Mouse (Mus musculus): ENCODE results near the gene Elp5.
"Not testable (repeated sequence)": the region's sequence is repeated elsewhere in the genome, so short reads cannot be mapped to it uniquely, and the experiment has no call there.

The Elp5 gene

DNA sequence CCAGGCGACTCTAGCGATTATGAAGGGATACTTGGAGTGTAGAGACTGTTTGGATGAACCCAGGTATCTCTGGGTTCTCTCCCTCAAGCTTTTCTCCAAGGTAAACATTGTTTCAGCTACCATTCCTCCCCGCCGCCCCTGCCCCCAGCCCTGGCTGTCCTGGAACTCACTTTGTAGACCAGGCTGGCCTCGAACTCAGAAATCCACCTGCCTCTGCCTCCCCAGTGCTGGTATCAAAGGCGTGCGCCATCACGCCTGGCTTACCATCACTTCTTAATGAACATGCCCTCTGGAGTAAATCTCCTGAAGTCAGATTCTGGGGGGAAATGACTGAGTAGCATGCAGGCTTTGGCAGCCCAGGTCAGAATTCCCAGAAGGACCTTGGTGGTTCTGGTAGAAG is at the start of gene Elp5:
Gene Elp5 (minus strand): TSS at position 293 of the 400 bp plus-strand sequence.
- no peak for DNase-seq (ENCODE audit: low read depth, low spot score)

DNA sequence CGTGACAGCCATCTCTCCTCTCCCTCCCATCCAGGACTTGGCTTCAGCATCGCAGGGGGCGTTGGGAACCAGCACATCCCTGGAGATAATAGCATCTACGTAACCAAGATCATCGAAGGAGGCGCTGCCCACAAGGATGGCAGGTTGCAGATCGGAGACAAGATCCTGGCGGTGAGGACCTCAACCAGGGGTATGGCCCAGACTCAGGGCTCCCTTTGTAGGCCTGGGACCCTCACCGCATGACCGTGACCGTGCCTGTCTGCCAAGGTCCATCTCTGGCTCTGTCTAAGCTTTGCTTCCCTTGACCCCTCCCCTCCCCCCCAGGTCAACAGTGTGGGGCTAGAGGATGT is 49.0 kb upstream of the Elp5 start:
- DNase-seq (ENCODE audit: low read depth, low spot score) = no peak

GRCm38 (mm10) chr11:70030651-70031320 is 48.5 kb upstream of the Elp5 start:
- no peak for DNase-seq (ENCODE audit: low read depth, low spot score)

DNA sequence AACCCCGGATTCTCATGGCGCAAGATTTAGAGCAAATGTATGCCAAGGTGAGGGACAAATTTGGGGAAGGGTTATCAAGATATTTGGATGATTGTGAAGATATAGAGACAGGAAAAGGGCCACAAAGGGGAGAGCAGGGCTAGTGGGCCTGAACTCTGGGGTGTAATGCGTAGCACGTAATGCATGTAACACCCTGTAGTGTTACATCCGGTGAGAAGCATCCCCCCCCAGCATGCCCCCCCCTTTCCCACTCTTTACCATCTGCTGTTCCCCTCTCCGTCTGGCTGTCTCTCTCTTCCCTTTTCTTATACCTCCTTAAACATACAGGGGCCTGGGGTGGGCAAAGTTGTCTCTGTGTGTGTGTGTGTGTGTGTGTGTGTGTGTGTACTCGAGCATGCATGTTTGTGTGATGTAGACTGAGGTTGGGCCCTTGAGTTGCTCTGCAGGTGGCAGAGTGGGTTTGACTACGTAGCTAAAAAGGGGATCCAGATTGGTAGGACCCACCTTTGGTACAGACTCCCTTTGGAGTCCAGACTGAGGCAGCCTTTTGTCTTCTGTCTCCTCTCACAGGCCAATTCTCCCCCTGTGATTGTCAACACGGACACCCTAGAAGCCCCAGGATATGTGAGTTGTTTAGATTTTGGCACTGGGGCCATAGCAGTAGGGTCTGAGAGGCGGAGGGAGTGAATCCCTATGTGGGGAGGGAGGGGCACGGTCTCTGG is 47.7 kb upstream of the Elp5 start:
- no peak for DNase-seq (ENCODE audit: low read depth, low spot score)

GRCm38 (mm10) chr11:70029130-70029801 is 46.9 kb upstream of the Elp5 start:
- peak; percentile 100 for DNase-seq (ENCODE audit: low read depth, low spot score)

DNA sequence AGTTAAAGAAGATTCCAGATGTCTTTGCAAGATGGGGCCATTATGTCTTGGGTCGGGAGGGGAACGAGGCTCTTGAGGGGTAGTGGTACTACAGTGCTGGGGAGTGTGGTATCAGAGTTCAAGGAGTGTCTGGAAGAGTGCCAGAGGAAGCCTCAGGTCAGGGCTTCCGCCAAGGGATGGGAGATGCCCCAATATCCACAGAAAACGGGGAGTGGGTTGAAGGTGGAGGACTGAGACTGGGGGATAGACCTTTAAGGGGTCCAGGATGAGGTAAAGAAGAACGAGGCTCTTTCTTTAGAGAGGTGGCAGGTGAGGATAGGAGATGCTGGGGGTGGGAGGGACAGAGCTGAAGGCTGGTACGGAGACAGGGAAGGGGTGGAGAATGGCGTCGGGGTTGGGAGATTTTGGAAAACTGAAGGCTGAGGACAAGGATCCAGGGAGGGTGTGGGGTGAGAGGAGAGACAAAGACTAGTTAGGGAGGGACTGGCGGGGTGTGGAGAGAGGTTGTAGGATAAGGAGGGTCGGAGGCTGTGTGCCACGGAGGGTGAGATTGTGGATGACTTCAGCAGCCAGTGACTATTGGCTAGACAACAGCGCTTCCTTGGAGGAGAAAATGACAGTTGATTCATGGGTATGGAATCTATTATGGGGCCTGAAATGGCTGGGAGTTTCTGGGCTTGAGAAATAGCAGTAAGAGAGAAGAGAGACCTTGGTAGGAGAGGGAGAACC is 46.2 kb upstream of the Elp5 start:
- no peak for DNase-seq (ENCODE audit: low read depth, low spot score)

DNA sequence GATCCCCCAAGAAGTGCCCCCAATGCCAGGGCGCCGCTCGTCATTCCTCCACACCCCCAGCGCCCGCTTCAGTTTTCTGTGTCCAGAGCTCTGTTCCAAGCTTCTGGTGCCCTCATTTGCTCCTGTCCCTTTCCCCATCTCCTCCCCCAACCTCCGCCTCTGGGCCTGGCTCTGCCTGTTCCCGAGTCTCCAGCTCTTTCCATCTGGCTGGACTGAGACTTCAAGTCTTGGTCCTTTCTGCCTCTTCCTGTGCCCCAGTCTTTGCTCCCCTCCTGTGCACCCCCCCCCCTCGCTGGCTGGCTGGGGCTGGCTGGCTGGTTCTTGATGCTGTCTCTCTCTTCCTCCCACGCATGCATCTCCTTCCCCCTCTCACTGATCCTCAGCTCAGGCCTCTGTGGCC is 45.1 kb upstream of the Elp5 start:
- DNase-seq (ENCODE audit: low read depth, low spot score) = no peak

DNA sequence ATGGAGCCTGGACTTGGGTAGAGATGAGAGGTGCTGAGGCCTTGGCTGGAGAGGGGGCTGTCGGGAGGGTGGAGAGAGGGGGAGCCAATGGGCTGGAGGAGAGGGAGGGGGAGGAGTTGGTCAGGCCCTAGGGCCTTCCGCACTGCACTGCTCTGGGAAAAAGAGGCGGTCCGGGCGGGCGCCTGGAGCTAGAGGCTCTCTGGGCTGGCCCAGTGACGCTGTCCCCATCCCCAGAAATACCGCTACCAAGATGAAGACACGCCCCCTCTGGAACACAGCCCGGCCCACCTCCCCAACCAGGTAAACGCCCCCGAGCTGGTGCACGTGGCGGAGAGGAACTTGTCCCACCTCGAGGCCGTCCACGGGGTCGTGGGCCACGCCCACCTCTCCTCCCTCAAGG is 44.4 kb upstream of the Elp5 start:
- DNase-seq (ENCODE audit: low read depth, low spot score) = peak; percentile 91

GRCm38 (mm10) chr11:70024151-70024514 is 41.8 kb upstream of the Elp5 start:
- DNase-seq (ENCODE audit: low read depth, low spot score) = no peak

DNA sequence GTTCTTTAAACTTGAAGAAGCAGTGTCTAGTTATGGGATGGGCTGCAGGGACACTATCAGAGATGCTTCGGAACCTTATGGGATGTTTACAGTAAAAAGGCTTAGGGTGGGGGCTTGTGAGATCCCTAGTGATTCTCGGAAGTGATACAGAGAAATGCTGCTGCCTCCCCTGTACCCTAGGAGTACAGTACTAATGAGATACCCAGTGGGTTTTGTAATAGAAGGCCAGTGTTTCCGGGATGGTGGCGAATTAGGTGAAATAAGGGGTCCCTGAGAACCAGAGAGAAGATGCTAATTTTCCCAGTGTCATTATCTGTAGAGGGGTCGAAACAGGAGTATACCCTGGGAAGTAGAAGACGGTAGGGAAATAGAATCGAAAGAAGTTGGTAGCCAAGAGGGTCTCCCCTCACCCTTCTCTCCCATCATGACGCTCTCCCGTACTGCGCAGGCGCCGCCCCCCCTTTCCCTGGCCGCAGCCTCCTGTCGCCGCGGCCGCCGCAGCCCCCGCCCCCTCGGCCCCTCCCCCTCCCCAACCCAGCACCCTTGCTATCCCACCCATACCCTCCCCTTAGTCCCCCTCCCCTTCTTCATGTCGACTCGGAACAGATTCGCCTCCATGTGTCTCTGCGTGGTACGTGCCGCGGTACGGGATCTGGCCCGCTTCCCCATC is 41.3 kb upstream of the Elp5 start:
- no peak for DNase-seq (ENCODE audit: low read depth, low spot score)

DNA sequence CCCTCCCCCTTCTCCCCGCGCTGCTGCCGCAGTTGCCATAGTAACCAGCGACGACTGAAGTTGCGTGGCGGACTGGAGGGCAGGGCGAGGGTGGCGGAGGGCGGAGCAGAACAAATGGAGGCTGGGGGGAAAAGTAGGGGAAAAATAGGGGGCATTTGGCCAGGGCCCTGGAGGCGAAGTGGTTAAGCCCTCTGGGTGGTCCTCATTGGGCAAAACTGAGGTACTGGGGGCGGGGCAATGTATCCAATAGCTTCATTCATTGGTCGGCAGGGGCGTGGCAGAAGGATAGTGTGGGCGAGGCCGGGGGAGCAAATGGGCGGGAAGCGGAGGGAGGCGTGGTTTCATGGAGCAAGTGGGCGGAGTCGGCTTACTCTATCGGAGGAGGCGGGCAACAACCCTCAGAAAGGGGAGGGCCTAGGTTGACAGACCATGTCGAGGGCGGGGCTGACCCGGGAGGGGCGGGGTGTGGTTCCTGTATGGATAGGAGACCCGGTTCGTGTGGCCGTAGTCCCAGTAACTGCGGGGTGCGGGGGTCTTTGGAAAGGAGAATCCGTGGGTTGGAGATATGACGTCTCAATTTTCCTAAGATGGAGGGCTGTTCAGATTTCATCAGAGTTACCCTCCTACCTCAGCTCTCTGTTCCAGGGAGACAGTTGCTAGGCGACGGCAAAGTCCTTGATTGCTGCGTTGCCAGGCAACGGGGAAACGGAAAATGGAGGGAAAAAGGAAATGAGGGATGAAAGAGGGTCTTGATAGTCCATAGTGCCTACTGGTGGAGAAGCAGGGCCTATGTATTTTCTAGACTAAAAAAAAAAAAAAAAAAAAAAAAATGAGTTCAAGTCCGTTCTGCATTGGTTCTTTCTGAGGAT is 39.2 kb upstream of the Elp5 start:
- peak; percentile 99 for DNase-seq (ENCODE audit: low read depth, low spot score)

DNA sequence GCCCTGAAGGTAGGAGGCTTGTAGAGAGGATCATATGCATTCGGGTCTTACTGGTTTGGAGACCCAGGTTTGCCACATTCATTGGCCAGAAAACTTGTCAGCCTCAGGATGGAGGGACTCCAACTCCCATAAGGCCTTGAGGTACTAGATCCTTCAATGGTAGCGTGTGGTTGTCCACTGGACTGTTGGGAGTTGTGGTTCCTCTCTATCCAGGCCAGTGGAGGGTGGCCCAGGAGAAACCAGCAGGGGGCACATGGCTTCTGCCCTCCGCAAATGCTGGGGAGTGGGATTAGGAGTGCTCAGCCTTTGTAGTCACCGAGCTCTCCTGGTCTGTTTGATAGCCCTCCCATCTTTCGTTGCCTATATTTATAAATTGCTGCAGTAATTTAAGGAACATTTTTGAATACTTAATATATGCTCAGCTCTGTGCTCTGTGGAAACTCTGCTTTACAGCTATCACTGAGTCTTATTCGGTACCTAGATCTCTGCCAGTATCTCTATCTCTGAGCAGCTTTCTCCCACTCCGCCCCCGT is 38.5 kb upstream of the Elp5 start:
- peak; percentile 91 for DNase-seq (ENCODE audit: low read depth, low spot score)

GRCm38 (mm10) chr11:70020022-70020631 is 37.8 kb upstream of the Elp5 start:
- no peak for DNase-seq (ENCODE audit: low read depth, low spot score)

DNA sequence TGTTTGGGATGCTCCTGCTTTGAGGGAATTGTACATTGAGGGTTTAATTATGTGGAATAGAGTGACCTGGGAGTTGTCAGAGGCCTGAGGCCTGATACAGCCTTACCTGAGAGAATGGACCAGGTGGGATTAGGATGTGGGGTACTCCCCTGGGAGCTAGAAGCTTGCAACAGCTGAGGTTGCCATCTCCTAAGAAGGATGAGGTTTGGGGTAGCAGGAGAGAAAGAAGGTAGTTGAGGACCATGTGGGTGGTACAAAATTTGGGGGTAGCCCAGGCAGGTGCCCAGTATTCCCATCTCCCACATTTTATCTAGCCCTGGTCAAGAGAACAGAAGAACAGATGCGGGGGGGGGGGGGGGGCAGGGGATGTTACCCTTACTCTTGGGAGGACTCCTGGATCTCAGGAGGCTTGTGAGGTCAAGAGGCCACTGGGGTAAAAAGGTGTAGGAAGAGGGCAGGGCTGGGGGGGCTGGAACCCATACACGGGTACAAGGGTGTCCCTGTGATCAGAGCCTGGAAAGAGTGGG is 37.2 kb upstream of the Elp5 start:
- DNase-seq (ENCODE audit: low read depth, low spot score) = no peak

DNA sequence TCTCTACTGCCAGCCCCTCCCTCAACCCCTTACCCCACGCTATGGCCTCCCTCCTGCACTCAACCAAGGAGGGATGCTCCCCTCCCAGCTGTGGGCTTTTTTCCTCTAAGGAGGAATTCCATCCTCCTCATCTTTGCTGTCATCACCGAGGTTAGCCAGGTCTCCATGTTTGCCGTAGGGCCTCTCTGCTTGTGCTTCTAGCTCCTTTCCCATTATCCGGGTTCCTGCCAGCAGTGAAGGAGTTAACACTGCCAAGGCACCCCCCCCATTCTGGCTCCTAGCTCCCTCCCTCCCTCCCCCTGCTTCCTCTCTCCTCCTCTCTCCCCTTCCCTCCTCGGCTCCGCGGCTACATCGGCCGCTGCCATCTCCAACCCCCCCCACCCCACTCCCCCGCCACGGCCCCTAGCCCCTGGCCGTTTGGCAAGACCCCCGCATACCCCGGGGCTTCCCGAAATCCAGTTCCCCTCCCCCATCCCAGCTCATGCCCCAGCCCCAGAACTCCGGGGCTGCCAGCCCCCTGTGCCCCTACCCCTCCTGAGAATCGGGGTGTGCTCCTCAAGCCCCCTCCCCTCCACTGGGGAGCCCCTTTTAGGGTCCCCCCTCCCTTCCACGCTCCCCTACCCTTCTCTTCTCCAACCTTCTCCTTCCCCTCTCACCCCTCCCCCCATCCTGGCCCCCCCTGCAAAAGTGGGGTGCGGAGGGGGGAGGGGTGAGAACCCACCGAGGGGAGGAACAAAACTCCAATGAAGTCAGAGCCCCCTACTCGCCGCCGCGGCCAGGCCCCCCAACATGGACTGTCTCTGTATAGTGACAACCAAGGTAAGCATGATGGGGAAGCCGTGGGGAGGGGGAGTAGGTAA is 36.0 kb upstream of the Elp5 start:
- DNase-seq (ENCODE audit: low read depth, low spot score) = peak; percentile 35

DNA sequence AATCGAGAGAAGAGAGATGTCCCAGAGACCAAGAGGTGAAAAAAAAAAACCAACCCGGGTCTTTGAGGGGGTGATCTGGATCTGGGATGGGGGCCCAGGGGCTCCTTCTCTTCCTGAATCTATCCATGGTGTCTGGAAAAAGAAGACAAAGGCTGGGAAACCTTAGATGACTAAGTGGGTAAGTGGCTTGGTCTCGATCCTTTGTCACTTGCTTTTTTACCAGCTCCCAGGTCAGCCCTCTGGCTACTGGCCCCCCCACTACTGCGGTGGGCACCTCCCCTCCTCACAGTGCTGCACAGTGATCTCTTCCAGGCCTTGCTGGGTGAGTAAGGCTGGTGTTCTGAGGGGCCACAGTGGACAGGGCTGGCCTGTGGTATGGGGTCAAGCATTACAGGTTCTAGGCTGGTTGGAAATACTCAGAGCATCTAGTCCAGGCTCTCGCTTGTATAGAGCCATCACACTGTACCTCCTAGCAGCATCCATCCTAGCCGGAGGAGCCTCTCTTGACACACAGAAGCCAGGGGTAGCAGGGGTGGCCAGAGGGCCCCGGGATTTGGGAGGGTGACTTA is 35.0 kb upstream of the Elp5 start:
- no peak for DNase-seq (ENCODE audit: low read depth, low spot score)

GRCm38 (mm10) chr11:70016669-70017068 is 34.4 kb upstream of the Elp5 start, which contains the start of gene Dlg4:
Gene Dlg4 (plus strand): TSS chr11:70016942.
- no peak for DNase-seq (ENCODE audit: low read depth, low spot score)

DNA sequence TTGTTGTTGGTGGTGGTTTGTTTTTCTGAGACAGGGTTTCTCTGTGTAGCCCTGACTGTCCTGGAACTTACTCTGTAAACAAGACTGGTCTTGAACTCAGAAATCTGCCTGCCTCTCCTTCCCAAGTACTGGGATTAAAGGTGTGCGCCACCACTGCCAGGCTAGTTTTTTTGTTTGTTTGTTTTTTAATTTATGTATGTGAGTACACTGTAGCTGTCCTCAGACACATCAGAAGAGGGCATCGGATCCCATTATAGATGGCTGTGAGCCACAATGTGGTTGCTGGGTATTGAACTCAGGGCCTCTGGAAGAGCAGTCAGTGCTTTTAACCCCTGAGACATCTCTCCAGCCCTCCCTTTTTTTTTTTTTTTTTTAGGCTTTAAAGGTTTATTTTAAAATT is 33.9 kb upstream of the Elp5 start:
- DNase-seq (ENCODE audit: low read depth, low spot score) = not testable (repeated sequence)

Measured in R1 (cell line).